Mouse (Mus musculus): ENCODE data around the gene Gm36210.

Gm36210 gene

DNA sequence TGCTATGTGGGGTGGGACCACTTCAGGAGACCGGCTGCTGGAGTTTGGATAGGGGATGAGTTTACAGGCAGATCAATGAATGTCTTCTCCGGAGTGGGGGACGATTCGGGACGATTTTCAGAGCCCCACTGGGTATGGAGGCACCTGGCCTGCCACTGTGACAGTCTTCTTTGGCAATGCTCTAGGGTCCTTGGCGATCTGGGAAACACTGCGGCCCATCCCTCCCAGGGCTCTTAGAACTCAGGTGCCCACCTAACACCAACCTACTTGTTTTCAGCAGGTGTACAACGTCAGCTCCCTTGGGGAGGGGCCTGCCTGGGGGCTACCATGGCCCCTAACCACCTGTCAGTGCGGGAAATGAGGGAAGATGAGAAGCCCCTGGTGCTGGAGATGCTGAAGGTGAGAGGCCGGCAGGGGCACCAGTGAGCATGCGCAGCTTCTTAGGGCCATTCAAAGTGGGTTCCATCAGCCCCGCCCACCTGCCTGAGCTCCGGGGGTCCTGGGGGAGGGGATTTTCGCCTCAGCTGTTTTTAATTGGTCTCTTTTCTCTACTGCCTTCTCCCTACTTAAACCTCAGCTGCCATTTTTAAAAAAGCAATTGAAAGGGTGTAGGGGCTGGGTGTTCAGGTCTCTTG lies 16.7 kb upstream of the Gm36210 start:
- DNase-seq (ENCODE audit: low read depth, low spot score): peak; percentile 44

DNA sequence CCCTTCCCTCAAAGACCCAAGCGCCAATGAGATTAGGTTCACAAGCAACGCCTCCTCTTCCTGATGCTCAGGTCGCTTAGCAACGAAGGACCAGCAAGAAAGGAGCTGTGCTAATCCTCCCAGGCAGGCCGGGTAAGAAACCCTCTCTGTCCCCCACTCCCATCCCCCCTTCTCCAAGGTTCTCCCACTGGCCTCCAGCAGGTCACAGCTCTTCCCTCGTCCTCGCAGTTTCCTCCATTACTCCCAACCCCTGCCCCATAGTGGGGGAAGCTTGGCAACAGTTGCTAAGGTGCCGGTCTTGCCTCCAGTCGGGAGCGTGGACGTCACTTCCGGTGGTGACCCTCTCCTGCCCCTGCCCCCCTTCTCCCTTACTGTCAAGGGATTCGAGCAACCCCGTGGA lies 16.2 kb upstream of the Gm36210 start:
- DNase-seq (ENCODE audit: low read depth, low spot score): peak; percentile 77

- DNase-seq (ENCODE audit: low read depth, low spot score): no peak
Measured at GRCm38 (mm10) chr7:4921824-4922482, 15.6 kb upstream of the Gm36210 start, which contains the start of gene Nat14. Nat14 (plus strand) TSS chr7:4922028.

DNA sequence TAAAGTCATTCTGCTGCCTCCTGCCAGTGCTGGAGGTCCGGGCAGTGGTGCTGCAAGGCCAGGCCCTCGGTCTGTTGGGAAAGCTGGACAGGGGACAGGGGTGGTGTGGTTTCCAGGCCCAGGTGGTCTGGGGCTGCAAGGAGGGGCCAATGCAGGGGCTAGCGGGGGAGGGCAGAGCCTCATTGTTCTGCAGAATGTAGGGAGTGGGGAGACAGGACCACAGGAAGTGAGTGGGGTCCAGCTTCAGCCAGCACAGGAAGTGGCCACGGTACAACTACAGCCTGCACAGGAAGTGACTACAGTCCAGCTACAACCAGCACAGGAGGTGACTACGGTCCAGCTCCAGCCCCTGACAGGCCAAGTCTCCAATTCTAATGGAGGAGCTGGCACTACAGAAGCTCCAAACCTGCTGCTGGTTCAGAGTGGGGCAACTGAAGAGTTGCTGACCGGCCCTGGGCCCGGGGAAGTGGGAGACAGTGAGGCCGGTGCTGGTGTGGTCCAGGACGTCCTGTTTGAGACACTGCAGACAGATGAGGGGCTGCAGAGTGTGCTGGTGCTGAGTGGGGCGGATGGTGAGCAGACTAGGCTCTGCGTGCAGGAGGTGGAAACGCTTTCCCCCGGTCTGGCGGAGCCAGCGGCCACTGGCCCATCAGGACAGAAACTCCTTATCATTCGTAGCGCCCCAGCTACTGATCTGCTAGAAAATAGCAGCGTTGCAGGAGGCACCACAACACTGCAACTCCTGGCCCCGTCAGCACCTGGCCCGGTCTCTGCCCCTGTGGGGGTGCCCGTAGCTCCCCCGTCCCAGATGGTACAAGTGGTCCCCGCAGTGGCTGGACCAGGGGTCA lies 14.9 kb upstream of the Gm36210 start:
- DNase-seq (ENCODE audit: low read depth, low spot score): no peak

- no peak for DNase-seq (ENCODE audit: low read depth, low spot score)
Measured at GRCm38 (mm10) chr7:4920496-4920895, 14.2 kb upstream of the Gm36210 start.

DNA sequence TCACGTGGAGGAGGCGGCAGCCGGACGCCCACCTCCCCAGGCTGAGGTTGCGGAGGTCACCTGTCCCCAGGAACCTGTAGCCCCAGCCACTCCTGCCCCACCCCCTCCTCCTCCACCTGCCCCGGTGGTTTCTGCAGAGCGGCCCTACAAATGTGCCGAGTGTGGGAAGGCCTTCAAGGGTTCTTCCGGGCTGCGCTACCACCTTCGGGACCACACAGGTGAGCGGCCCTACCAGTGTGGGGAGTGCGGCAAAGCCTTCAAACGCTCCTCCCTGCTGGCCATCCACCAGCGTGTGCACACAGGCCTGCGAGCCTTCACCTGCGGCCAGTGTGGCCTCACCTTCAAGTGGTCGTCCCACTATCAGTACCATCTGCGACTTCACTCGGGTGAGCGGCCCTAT lies 13.7 kb upstream of the Gm36210 start:
- DNase-seq (ENCODE audit: low read depth, low spot score): no peak

DNA sequence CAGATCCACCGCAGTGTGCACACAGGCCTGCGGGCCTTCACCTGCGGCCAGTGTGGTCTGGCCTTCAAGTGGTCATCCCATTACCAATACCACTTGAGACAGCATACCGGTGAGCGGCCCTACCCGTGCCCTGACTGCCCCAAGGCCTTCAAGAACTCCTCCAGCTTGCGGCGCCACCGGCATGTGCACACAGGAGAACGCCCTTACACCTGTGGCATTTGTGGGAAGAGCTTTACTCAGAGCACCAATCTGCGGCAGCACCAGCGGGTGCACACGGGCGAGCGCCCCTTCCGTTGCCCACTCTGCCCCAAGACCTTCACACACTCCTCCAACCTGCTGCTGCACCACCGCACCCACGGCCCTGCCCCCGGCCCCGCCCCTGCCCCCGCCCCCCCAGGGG lies 12.8 kb upstream of the Gm36210 start:
- DNase-seq (ENCODE audit: low read depth, low spot score): no peak

- DNase-seq (ENCODE audit: low read depth, low spot score): no peak
Measured at GRCm38 (mm10) chr7:4918681-4919080, 12.4 kb upstream of the Gm36210 start.

- no peak for DNase-seq (ENCODE audit: low read depth, low spot score)
Measured at GRCm38 (mm10) chr7:4917494-4917893, 11.2 kb upstream of the Gm36210 start.

- DNase-seq (ENCODE audit: low read depth, low spot score): no peak
Measured at GRCm38 (mm10) chr7:4915669-4916416, 9.5 kb upstream of the Gm36210 start.

GRCm38 (mm10) chr7:4915007-4915665 lies 8.8 kb upstream of the Gm36210 start, which contains the start of gene Zfp628:
Zfp628 (plus strand) TSS chr7:4915217.
- peak; percentile 91 for DNase-seq (ENCODE audit: low read depth, low spot score)

GRCm38 (mm10) chr7:4912248-4912647 lies 5.9 kb upstream of the Gm36210 start:
- DNase-seq (ENCODE audit: low read depth, low spot score): no peak

DNA sequence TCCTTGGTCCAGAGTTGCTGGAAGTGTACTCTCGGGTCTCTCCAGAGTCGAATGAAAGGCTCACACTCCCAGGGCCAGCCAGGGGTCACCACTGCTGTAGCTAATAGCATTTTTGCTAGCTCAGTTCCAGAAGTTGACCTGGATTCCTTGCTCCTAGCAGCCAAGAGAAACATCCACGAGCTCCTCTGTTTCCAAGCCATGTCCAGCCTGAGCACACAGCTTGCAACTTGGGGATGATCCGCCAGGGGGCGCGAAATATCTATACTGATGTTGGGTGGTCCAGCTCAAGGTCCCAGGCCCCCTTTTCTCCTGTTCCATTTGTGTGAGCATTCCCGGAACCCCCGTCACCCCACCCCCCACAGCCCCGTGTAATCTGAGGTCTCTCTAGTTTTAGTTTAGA lies 5.2 kb upstream of the Gm36210 start:
- DNase-seq (ENCODE audit: low read depth, low spot score): peak; percentile 42

- no peak for DNase-seq (ENCODE audit: low read depth, low spot score)
Measured at GRCm38 (mm10) chr7:4902404-4902803, 3.9 kb downstream of the Gm36210 start.

- no peak for DNase-seq (ENCODE audit: low read depth, low spot score)
Measured at GRCm38 (mm10) chr7:4901171-4901570, 5.1 kb downstream of the Gm36210 start.

DNA sequence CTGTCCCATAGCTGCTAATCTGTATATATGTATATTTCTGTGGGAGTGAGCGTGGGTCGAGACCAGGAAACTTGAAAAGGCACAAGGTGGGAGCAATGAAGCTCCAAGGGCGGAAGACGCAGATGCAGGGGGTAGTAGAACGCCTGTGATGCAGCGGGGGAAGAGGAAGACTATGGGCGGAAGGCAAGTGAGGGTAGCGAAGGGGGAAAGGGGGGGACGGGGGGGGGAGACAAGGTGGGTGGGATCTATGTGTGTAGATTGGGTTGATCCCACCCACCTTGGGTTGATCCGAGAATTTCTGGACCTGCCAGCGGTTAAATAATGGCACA lies 5.8 kb downstream of the Gm36210 start:
- DNase-seq (ENCODE audit: low read depth, low spot score): no peak

DNA sequence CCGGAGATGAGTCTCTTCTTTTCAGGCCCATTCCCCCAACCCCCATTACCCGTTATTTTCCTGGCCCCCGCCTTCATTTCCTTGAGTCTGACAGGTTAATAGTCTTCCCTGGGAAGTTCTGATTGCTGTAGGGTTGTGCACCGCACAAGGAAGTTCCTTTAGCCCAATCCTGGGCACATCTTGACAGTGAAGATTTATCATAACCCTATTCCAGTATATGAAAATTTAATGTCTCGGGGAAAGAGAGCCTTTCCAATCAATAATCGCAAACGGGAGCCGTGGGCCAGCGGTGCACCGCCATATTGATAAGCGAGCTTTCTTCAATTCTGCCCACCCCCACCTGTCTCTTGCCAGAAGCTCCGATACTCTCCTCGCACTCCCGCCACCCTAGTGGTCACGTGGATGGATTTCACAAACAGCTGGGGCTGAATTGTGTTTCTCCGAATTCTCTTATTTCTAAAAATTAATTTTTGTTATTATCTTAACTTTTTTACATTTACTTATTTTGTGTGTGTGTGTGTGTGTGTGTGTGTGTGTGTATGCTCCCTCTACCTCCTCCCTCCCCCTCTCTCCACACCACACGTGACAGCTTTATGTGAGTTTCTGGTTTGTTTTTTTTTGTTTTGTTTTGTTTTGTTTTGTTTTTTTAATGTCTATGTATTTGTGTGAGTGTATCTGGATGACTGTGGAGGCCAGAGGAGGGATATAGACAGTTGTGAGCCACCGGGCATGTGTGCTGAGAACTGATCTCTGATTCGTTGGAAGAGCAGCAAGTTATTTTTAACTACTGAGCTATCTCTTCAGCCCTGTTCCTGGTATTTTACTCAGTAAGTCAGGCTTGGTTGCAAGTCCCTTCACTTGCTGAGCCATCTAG lies 6.4 kb downstream of the Gm36210 start:
- no peak for DNase-seq (ENCODE audit: low read depth, low spot score)

DNA sequence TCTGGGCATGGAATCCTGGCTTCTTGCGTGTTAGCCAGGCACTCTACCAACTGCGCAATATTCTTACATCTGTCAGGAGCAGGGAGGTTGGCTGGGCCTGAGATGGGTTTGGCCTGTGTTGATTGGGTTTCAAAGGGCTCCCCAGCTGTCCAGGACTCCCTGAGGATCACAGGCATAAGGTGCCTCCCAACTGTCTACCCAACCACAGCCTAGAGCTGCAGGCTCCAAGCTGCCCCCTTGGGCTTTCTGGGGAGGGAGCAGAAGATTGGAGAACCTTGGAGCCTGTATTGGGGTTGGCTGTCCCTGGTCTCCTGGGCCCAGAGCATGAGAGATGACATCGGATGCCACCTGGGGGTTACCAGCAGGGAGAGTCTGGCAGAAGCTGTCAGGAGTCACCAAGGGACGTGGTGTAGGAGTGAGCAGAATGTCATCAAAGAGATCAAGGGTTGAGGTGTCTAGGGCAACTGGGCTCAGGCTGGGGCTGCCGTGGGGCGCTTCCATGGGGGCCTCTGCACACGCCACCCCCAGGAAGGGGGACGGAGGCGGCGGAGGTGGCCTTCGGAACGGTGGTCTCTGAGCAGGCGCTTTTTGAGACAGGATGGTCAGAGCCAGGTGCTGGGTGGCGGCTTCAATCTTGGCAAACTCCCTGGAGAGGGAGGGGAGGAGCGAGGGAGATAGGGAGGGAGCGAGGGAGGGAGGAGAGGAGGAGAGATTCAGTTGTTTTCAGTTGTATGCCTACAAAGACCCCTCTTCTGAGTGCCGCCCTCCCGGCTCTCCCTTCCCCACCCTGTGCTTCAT lies 7.3 kb downstream of the Gm36210 start:
- DNase-seq (ENCODE audit: low read depth, low spot score): no peak

GRCm38 (mm10) chr7:4895186-4895585 lies 11.1 kb downstream of the Gm36210 start:
- DNase-seq (ENCODE audit: low read depth, low spot score): no peak

DNA sequence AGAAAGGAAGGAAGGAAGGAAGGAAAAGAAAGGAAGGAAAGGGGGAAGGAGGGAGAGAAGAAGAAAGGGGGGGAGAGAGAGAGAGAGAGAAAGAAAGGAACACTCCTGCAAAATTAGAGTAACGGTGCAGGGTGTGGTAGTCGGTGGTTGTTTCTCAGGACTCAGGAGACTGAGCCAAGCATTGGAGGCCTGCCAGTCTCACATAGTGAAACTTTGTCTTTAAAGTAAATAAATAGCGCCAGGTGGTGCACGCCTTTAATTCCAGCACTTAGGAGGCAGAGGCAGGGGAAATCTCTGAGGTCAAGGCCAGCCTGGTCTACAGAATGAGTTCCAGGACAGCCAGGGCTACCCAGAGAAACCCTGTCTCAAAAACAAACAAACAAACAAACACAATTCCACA lies 19.6 kb downstream of the Gm36210 start:
- no peak for DNase-seq (ENCODE audit: low read depth, low spot score)
